Mouse (Mus musculus) kidney, postnatal 0 days (tissue): ENCODE data around the gene Tnfsf18. TPM values are rescaled to one million over a fixed set of nuclear protein-coding genes. Genes with fewer than 3 reads are reported as not detected.

Experiments used
- ATAC-seq: fragments of 200-750 bp; cut with Nextera tagmentation; replicated peaks from 2 replicates; pipeline ENCODE4 v1.8.0; 2017; ENCODE audit warnings: low read depth, moderate number of reproducible peaks, moderate TSS enrichment, moderate library complexity; ENCODE audit not compliant: low FRiP score
- DNase-seq: peaks from one replicate; pipeline ENCODE4 v3.0.0-alpha.2; 2016; ENCODE audit warnings: low spot score
- H3K27ac ChIP-seq: fragments of 300-500 bp; sonication (generic); 2 replicates; pipeline ENCODE4 v1.5.1; 2014; ENCODE audit warnings: mild to moderate bottlenecking
- H3K27me3 ChIP-seq: fragments of 300-500 bp; sonication (generic); 2 replicates; pipeline ENCODE4 v1.6.1; 2014; ENCODE audit warnings: low read length, mixed read lengths; ENCODE audit not compliant: insufficient read depth
- H3K36me3 ChIP-seq: fragments of 300-500 bp; sonication (generic); 2 replicates; pipeline ENCODE4 v1.6.1; 2014; ENCODE audit warnings: low read length, mixed read lengths; ENCODE audit not compliant: insufficient read depth
- H3K4me1 ChIP-seq: fragments of 300-500 bp; sonication (generic); replicated peaks from 2 replicates; pipeline ENCODE4 v1.6.1; 2014; ENCODE audit warnings: antibody characterized with exemption, low read length, mixed read lengths; ENCODE audit not compliant: insufficient read depth
- H3K4me2 ChIP-seq: fragments of 300-500 bp; sonication (generic); 2 replicates; pipeline ENCODE4 v1.6.1; 2014; ENCODE audit warnings: mild to moderate bottlenecking, low read length, moderate library complexity, mixed read lengths
- H3K4me3 ChIP-seq: fragments of 300-500 bp; sonication (generic); replicated peaks from 2 replicates; pipeline ENCODE4 v1.5.1; 2014; ENCODE audit warnings: low read depth, low read length
- H3K9ac ChIP-seq: fragments of 300-500 bp; sonication (generic); 2 replicates; pipeline ENCODE4 v1.6.1; 2014; ENCODE audit warnings: low read depth, low read length
- H3K9me3 ChIP-seq: fragments of 300-500 bp; sonication (generic); replicated peaks from 2 replicates; pipeline ENCODE4 v1.6.1; 2016; ENCODE audit warnings: low read length, inconsistent platforms, mixed read lengths
- CTCF ChIP-seq: IDR thresholded peaks from 2 replicates; pipeline ENCODE4 v1.5.1; 2016; ENCODE audit warnings: antibody characterized with exemption, low read depth, mild to moderate bottlenecking, moderate library complexity
- WGBS: fragments of 180-500 bp; shearing (Covaris S2); extraction: QIAGEN DNeasy Blood & Tissue Kit; methylation state at CpG from one replicate; pipeline ENCODE4 v1.1.7; 2014; 5-methylcytosine and 5-hydroxymethylcytosine counted together
- polyA plus RNA-seq: library from polyadenylated mRNA; unstranded; fragments of >200 nt; fragmentation: Nextera tagmentation; extraction: Ambion mirVana; gene quantifications from 2 replicates; pipeline ENCODE4 v1.2.1, GENCODE M21; 2015

Gene Tnfsf18
- polyA plus RNA-seq, 1 experiment from 2014 or later: not detected

DNA sequence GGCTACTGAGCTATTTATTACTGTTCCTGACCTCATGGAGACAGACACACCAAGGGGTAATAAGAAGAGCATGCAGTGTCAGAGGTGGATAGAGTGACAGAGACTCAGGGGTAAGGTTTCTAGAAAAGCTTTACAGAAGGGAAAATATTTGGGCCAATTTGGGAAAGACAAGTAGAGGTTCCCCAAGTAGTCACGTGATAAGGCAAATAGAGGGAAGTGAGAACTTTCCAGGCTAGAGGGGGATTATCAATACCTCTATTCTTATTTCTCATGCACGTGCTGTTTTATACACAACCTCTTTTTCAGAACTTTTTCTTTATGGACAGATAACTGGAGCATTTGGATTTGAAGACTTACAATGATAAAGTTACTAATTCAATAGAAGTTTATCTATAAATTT, 57.6 kb downstream of the Tnfsf18 start:
- Histone ChIP-seq H3K4me1 (no peaks in the 10 kb centered on the region), H3K27me3 (no peaks in the 10 kb centered on the region), H3K4me2 (no peak overlapping the region), H3K9ac (no peak overlapping the region), H3K27ac (no peak overlapping the region), H3K9me3 (no peaks in the 10 kb centered on the region), H3K36me3 (no peaks in the 10 kb centered on the region), H3K4me3 (no peak overlapping the region)
- no peak for TF ChIP-seq CTCF
- no peak for ATAC-seq
- no peak for DNase-seq
- WGBS: 74% methylated on average over 2 of the region's 2 CpGs

Other genes starting within 250 kb of the Tnfsf18 start
- gene Prdx6, start 243.4 kb upstream of the Tnfsf18 start, polyA plus RNA-seq: 361 and 381 TPM in 2 replicates
- 0.05 and 0.17 TPM in 2 replicates for gene Tnfsf4, start 99.2 kb upstream of the Tnfsf18 start, polyA plus RNA-seq